Mouse (Mus musculus): ENCODE measurements around the gene Sox13.

The Sox13 gene

DNA sequence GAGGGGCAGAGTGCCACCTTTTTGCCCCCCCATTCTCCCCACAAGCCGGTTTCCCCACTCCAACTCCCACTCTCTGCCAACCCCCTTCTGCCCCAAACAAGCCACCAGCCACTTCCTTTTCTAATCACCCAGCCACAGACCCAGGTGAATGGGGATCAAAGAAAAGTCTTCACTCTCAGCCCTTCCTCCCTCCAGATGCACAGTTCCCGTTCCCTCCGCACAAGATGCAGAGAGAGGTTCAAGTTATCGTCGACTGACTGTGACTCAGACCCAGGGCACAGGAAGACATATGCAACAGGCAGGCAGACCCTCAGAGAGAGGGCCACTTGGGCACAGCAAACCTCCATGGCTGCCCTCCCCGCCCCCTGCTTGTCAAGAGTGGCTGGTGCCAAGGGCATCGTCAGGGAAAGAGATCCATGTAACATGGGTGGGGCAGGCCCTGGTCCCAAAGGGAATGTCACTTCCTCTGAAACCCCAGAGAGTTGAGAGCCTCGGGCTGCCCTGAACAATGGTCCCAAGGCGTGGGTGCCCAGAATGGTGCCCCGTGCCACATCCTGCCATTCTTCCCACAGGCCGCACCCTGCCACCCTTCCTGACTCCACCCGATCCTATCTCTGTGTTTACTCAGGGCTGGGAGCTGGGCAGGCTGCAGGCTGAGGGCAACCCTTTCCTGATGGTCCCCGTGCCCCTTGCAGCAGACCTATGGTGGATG lies 24.0 kb downstream of the Sox13 start:
- DNase-seq (ENCODE audit: low spot score in 2 of 2) = no peak

DNA sequence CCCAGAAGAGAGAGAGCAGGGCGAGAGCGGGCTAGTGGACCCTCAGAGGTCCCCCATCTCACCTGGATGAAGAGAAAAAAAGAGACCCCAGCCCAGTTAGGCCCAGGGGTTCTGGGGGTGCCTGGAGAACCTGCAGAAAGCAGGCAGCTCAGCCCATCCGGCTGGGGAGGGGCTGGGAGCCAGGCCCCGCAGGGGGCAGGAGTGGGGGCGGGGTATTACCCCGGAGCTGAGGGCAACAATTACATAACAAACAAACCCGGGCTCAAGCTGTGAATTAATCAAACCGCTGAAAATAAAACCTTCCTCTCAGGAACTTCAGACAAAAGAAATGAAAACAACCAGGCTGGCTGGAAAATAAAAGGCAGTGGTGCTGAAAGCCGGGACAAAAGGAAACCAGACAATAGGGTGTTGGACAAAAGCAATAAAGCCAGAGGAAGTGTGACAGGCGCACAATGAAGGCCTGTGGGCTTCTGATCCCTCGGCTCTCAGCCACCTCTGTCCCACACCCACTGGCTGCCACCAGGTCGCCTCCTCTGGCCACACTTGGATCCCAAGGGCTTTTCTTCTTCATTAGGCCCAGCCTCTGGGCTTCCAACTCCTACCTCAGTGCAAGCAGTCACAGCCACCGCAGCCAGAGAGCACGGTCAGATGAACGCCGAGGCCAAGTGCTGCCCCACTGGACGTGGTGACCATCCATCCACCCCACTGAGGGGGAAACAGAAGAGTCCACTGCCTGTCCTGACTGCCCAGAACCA lies 26.5 kb downstream of the Sox13 start:
- no peak for DNase-seq (ENCODE audit: low spot score in 2 of 2)

- no peak for DNase-seq (ENCODE audit: low spot score in 2 of 2)
Observed at GRCm38 (mm10) chr1:133397094-133397482, 27.1 kb downstream of the Sox13 start.

DNA sequence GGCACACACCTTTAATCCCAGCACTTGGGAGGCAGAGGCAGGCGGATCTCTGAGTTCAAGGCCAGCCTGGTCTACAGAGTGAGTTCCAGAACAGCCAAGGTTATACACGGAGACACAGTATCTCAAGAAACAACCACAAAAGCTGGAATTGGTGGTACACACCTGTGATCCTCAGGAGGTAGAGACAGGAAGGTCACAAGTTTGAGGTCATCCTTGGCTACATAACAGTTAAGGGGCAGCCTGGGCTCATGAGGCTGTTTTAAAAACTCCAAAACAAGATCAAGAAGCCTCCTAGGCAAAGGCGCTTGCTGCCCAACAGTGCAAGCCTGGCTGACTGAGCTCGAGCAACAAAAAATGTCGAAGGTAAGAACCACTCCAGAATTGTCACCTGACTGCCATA lies 27.5 kb downstream of the Sox13 start:
- DNase-seq (ENCODE audit: low spot score in 2 of 2) = no peak

GRCm38 (mm10) chr1:133394702-133395101 lies 29.5 kb downstream of the Sox13 start:
- DNase-seq (ENCODE audit: low spot score in 2 of 2) = no peak

DNA sequence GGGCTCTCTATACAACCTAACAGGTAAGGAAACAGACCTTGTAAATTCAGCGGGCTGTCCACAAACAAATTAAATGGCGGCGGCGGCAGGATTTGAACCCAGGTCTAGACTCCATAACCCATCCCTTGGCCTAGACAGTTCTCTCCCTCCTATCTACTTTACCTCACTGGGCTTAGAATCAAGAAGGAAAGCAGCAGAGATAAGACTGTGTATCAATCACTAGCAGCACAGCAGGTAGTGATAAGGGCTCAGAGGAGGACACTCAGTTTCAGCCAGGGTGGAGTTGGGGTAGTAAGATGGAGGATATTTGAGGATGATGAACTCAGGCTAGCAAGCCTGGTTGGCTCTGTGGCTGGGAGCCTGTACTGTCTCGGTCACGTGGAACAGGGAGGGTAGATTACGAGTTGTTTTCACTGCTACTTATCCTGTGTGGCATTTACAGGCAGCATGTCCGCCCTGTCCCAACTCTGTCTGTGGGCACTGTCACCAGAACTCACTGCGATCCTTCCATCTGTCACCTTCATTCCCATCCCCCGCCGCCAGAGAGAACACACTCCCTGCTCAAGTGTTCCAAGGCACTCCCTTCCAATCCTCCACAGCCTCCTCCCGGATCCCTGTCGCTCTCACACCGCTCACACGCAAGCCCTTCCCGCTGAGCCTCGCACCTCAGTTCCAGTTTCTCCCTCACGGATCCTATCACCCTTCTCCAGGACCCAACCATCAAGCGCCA lies 36.5 kb downstream of the Sox13 start:
- no peak for DNase-seq (ENCODE audit: low spot score in 2 of 2)

DNA sequence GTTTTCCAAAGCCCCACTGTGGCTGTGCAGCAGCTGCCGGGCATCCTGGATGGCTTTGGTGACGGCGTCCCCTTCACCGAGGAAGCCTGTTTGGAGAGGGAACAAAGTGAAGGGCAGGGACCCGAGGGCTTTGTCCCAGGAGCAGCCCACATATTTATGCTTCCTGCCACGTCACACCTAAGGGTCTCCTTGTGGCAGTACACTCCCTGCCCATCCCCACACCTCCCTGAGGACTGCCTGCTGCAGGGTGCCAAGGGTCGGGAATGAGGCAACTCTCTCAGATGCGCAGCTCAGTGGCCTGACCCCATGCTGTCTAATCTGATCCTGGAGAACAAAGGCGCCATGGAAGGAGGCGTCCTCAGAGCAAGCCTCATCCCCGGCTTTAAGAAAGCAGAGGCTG lies 38.0 kb downstream of the Sox13 start:
- no peak for DNase-seq (ENCODE audit: low spot score in 2 of 2)

GRCm38 (mm10) chr1:133385506-133385905 lies 38.7 kb downstream of the Sox13 start:
- DNase-seq (ENCODE audit: low spot score in 2 of 2) = peak; percentile 42 to 68

GRCm38 (mm10) chr1:133383157-133383783 lies 40.9 kb downstream of the Sox13 start:
- no peak for DNase-seq (ENCODE audit: low spot score in 2 of 2)

DNA sequence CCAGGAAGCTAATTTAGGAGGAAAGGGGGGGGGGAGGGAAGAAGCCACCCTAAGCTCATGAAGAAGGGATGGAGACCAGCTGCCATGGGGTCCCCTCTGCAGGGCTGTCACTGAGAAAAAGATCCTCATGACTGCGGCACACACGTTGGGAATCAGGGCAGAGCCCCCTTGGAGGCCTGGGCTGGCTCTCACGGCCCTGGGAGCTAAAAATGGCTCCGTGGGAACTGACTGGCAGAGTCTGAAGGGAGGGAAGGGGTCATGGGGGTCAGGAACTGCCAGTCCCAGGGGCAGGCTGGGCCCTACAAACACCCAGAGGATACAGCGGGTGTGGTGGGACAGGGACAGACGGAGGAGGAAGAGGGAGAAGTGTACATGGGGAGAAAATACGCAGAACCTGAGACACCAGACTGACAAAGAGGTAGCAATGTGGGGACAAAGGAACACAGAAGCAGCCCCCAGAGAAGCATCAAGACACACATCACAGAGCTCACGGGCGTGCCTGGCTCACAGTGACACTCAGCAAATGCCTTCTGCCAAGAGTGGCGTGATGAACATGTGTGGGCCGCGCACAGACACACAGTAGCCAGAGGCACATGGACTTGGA lies 41.5 kb downstream of the Sox13 start:
- DNase-seq (ENCODE audit: low spot score in 2 of 2) = no peak

GRCm38 (mm10) chr1:133382008-133382407 lies 42.2 kb downstream of the Sox13 start:
- peak in 1 of 2 experiments; percentile 28 for DNase-seq (ENCODE audit: low spot score in 2 of 2)

DNA sequence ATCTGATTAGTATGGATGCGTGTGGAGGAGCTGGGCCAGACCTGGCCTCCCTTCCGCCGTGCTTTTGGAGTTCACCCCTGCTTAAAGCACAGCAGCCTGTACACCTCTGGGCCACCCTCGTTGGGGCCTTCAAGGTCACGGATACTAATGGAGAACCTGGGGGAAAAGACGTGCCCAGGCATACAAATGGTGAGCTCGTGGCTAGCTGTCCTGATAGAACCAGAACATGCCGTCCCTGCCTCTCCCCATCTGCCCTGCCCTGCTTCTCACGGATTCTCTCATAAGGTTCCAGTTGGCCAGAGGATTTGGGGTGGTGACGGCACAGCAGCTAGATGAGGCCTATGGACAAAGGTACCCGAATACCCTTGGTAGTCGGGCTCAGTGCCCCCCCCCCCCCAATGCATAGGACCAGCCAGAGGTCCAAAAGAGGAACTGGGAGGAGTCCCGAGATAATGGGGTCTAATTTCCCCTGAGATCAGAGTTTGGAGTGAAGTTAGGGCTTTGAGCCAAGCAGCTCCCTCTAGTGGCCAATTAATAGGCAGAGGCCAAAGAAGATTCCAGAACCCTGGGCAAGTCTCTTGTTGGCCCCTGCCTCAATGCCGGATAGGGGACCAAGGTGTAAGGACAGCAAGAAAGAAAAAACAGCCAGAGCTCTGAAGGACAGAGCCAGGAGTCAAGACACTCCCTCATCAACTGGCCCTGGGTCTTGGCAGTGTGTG lies 43.7 kb downstream of the Sox13 start:
- DNase-seq (ENCODE audit: low spot score in 2 of 2) = peak in 1 of 2 experiments; percentile 24

DNA sequence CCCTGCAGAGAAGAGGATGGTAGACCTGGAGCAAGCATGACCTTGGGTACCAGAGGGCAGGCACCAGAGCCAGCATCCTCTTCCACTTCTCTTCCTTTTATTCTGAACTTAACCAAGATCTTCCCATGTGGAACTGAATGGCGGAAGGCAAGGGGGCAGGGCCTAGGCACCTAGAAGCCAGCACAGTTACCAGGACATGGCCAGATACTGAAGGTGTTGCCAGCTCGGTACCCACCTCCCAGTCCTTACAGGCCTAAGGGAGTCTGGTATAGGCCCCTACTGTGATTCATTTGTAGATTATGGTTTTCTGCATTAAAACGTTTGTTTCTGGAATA lies 44.2 kb downstream of the Sox13 start:
- DNase-seq (ENCODE audit: low spot score in 2 of 2) = no peak

- no peak for DNase-seq (ENCODE audit: low spot score in 2 of 2)
Observed at GRCm38 (mm10) chr1:133379254-133379985, 44.8 kb downstream of the Sox13 start.

DNA sequence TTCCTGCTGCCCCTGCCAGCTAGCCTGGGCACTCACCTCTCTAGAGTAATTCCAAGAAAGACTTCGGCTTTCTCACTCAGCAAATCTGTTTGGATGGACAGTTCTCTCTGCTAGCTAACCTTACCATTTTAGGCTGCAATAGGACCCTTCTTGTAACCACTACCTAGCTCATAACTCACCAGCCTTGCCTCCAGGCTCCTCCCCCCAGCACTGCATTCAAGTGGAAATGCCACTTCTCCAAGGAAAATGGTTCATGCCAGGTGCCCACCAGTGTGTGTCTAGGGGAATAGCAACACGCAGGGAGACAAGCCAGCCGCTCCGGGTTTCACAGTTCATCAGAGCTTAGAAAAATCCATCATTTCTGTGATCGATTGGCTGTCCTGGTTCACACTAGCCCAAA lies 46.6 kb downstream of the Sox13 start:
- DNase-seq (ENCODE audit: low spot score in 2 of 2) = no peak

- no peak for DNase-seq (ENCODE audit: low spot score in 2 of 2)
Observed at GRCm38 (mm10) chr1:133375696-133376346, 48.4 kb downstream of the Sox13 start.

DNA sequence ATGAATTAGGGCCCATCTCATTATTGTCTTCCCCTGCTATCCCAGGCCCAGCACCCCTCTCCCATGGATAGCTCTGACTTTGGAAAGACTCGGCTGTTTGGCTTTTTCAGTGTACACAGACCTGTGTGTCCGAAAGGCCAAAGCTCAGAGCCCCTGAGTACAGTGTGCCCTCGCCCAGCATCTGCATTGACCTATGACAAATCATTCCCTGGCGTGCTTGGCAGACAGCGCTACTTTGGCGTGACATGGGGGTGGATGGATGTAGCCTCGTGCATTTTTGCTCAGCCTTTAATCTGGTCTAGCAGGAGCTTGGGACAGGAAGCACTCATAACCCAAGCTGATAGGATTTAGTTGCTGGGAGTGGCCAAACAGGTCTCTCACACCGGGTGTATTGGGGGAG lies 52.1 kb downstream of the Sox13 start:
- no peak for DNase-seq (ENCODE audit: low spot score in 2 of 2)

- DNase-seq (ENCODE audit: low spot score in 2 of 2) = no peak
Observed at GRCm38 (mm10) chr1:133371431-133371830, 52.7 kb downstream of the Sox13 start.

- no peak for DNase-seq (ENCODE audit: low spot score in 2 of 2)
Observed at GRCm38 (mm10) chr1:133370352-133370751, 53.8 kb downstream of the Sox13 start.

DNA sequence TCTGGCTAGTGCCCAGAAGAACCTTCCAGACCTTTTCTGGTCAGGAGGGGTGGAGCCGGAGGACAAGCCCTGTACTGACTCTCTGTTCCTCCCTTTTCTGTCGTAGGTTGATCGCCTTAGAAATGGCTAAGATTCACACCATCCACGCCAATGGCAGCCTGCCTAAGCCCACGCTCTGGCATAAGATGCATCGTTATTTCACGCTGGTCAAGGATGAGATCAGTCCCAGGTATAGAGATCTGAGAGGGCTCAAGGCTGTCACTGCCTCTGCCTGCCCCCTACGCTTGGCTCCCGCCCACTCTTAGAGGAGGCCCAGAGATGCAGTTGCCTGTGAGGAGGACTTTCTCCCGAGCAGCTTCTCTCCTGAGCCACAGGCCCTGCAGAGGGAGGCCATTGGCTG lies 55.5 kb downstream of the Sox13 start:
- DNase-seq (ENCODE audit: low spot score in 2 of 2) = no peak

Measured in natural killer cell, adult 2 months (primary cell).